Mouse (Mus musculus) c-Kit-positive CD71-positive TER-119-negative erythroid progenitor cells, embryonic 14.5 days (primary cell): ENCODE results near the gene Ubash3b.
A peak's percentile ranks its signal among the peaks of the same experiment; 100 is the strongest.

Source experiments
- DNase-seq: peaks from one replicate; pipeline ENCODE4 v3.0.0-alpha.2; 2013; ENCODE audit warnings: low read depth

The Ubash3b gene

GRCm38 (mm10) chr9:41161413-41161812, at the start of gene Ubash3b:
Gene Ubash3b (minus strand): TSS chr9:41161697.
- no peak for DNase-seq

GRCm38 (mm10) chr9:41207130-41208104, 45.9 kb upstream of the Ubash3b start:
- peak; percentile 96 for DNase-seq

- DNase-seq = no peak
These were observed 45.2 kb upstream of the Ubash3b start for GRCm38 (mm10) chr9:41206717-41207116.

- DNase-seq = no peak
These were observed 43.8 kb upstream of the Ubash3b start for GRCm38 (mm10) chr9:41205267-41205666.

GRCm38 (mm10) chr9:41199456-41200252, 38.2 kb upstream of the Ubash3b start:
- no peak for DNase-seq

- no peak for DNase-seq
These were observed 37.2 kb upstream of the Ubash3b start for GRCm38 (mm10) chr9:41198501-41199265.

GRCm38 (mm10) chr9:41195742-41196311, 34.3 kb upstream of the Ubash3b start:
- DNase-seq = peak; percentile 48

- no peak for DNase-seq
These were observed 30.2 kb upstream of the Ubash3b start for GRCm38 (mm10) chr9:41191651-41192210.

GRCm38 (mm10) chr9:41190745-41191482, 29.4 kb upstream of the Ubash3b start:
- DNase-seq = peak; percentile 57

- no peak for DNase-seq
These were observed 26.4 kb upstream of the Ubash3b start for GRCm38 (mm10) chr9:41187939-41188338.

GRCm38 (mm10) chr9:41187498-41187897, 26.0 kb upstream of the Ubash3b start:
- DNase-seq = no peak

- no peak for DNase-seq
These were observed 23.8 kb upstream of the Ubash3b start for GRCm38 (mm10) chr9:41185331-41185730.

GRCm38 (mm10) chr9:41182550-41182949, 21.1 kb upstream of the Ubash3b start:
- no peak for DNase-seq

- DNase-seq = no peak
These were observed 20.3 kb upstream of the Ubash3b start for GRCm38 (mm10) chr9:41181803-41182202.

- no peak for DNase-seq
These were observed 19.9 kb upstream of the Ubash3b start for GRCm38 (mm10) chr9:41181372-41181771.

GRCm38 (mm10) chr9:41179056-41179455, 17.6 kb upstream of the Ubash3b start:
- DNase-seq = no peak

GRCm38 (mm10) chr9:41173158-41173557, 11.7 kb upstream of the Ubash3b start:
- DNase-seq = no peak

GRCm38 (mm10) chr9:41172426-41172825, 10.9 kb upstream of the Ubash3b start:
- no peak for DNase-seq

GRCm38 (mm10) chr9:41170026-41170425, 8.5 kb upstream of the Ubash3b start:
- DNase-seq = no peak

GRCm38 (mm10) chr9:41168656-41169055, 7.2 kb upstream of the Ubash3b start:
- DNase-seq = peak; percentile 30

GRCm38 (mm10) chr9:41168206-41168605, 6.7 kb upstream of the Ubash3b start:
- DNase-seq = no peak
